Mouse (Mus musculus) midbrain, postnatal 0 days (tissue): ENCODE data around the gene Mdga1. TPM values are rescaled to one million over a fixed set of nuclear protein-coding genes. Genes with fewer than 3 reads are reported as not detected.

Experiments used
- ATAC-seq: fragments of 200-750 bp; cut with Nextera tagmentation; 2 replicates; pipeline ENCODE4 v1.8.0; 2017; ENCODE audit warnings: moderate number of reproducible peaks, mild to moderate bottlenecking, moderate TSS enrichment, moderate library complexity; ENCODE audit not compliant: low FRiP score
- DNase-seq: peaks from one replicate; pipeline ENCODE4 v3.0.0-alpha.2; 2015; ENCODE audit warnings: low spot score
- H3K27ac ChIP-seq: fragments of 300-500 bp; sonication (generic); 2 replicates; pipeline ENCODE4 v1.5.1; 2014; ENCODE audit warnings: low read depth, mild to moderate bottlenecking, low read length, mixed read lengths
- H3K27me3 ChIP-seq: fragments of 300-500 bp; sonication (generic); 2 replicates; pipeline ENCODE4 v1.6.1; 2014; ENCODE audit warnings: low read length, control low read depth, mixed read lengths; ENCODE audit not compliant: insufficient read depth
- H3K36me3 ChIP-seq: fragments of 300-500 bp; sonication (generic); 2 replicates; pipeline ENCODE4 v1.6.1; 2014; ENCODE audit warnings: low read length, control low read depth, mixed read lengths; ENCODE audit not compliant: insufficient read depth
- H3K4me1 ChIP-seq: fragments of 300-500 bp; sonication (generic); 2 replicates; pipeline ENCODE4 v1.6.1; 2014; ENCODE audit warnings: mild to moderate bottlenecking, control low read depth, antibody characterized with exemption, low read length, mixed read lengths; ENCODE audit not compliant: insufficient read depth
- H3K4me2 ChIP-seq: fragments of 300-500 bp; sonication (generic); 2 replicates; pipeline ENCODE4 v1.6.1; 2014; ENCODE audit warnings: low read depth, mild to moderate bottlenecking, low read length, mixed read lengths; ENCODE audit not compliant: poor library complexity, severe bottlenecking
- H3K4me3 ChIP-seq: fragments of 300-500 bp; sonication (generic); 2 replicates; pipeline ENCODE4 v1.5.1; 2014; ENCODE audit warnings: low read depth, mild to moderate bottlenecking, low read length, moderate library complexity
- H3K9ac ChIP-seq: fragments of 300-500 bp; sonication (generic); replicated peaks from 2 replicates; pipeline ENCODE4 v1.6.1; 2014; ENCODE audit warnings: mild to moderate bottlenecking, low read length, moderate library complexity, mixed read lengths; ENCODE audit not compliant: poor library complexity, severe bottlenecking
- H3K9me3 ChIP-seq: fragments of 300-500 bp; sonication (generic); 2 replicates; pipeline ENCODE4 v1.6.1; 2016; ENCODE audit warnings: low read length, control low read depth
- CTCF ChIP-seq: IDR thresholded peaks from 2 replicates; pipeline ENCODE4 v1.5.1; 2016; ENCODE audit warnings: antibody characterized with exemption, mild to moderate bottlenecking
- WGBS: fragments of 180-500 bp; shearing (Covaris S2); extraction: QIAGEN DNeasy Blood & Tissue Kit; methylation state at CpG from one replicate; pipeline ENCODE4 v1.1.7; 2014; 5-methylcytosine and 5-hydroxymethylcytosine counted together
- polyA plus RNA-seq: library from polyadenylated mRNA; unstranded; fragments of >200 nt; fragmentation: Nextera tagmentation; extraction: Ambion mirVana; gene quantifications from 2 replicates; pipeline ENCODE4 v1.2.1, GENCODE M21; 2015
- total RNA-seq: library from RNA; depleted of rRNA; stranded (reverse); fragments of >200 nt; gene quantifications from 2 replicates; pipeline ENCODE4 v1.2.3, GENCODE M21; 2014

The Mdga1 gene
- total and polyA plus RNA-seq, 2 experiments from 2014 or later: 16.9 to 64.7 TPM

- H3K4me3 ChIP-seq: no peak overlapping the region
- H3K36me3 ChIP-seq: no peaks in the 10 kb centered on the region
- no peak overlapping the region for H3K27ac ChIP-seq
- DNase-seq (peak; percentile 57), ATAC-seq (no peak)
- 32% methylated on average over 17 of the region's 17 CpGs for WGBS
- no peak overlapping the region for H3K9ac ChIP-seq
- peaks cover 3% of the 10 kb centered on the region; the same call in 1 of the 2 replicates for H3K4me1 ChIP-seq
- no peaks in the 10 kb centered on the region for H3K27me3 ChIP-seq
- peak; percentile 84 for TF ChIP-seq CTCF
- H3K4me2 ChIP-seq: no peak overlapping the region
- no peaks in the 10 kb centered on the region for H3K9me3 ChIP-seq
Measured at GRCm38 (mm10) chr17:29848793-29849435, 121.0 kb downstream of the Mdga1 start.

- no peaks in the 10 kb centered on the region for H3K36me3 ChIP-seq
- 55% methylated on average over 8 of the region's 8 CpGs for WGBS
- H3K27ac ChIP-seq: no peak overlapping the region
- TF ChIP-seq CTCF: no peak
- H3K4me3 ChIP-seq: no peak overlapping the region
- DNase-seq (no peak), ATAC-seq (no peak)
- H3K4me1 ChIP-seq: peaks cover under 1% of the 10 kb centered on the region; the same call in 1 of the 2 replicates
- H3K4me2 ChIP-seq: no peak overlapping the region
- H3K27me3 ChIP-seq: no peaks in the 10 kb centered on the region
- no peaks in the 10 kb centered on the region for H3K9me3 ChIP-seq
- no peak overlapping the region for H3K9ac ChIP-seq
Measured at GRCm38 (mm10) chr17:29847291-29847690, 122.6 kb downstream of the Mdga1 start.

- 85% methylated on average over 15 of the region's 15 CpGs for WGBS
- Histone ChIP-seq H3K27ac (no peak overlapping the region), H3K4me1 (peaks cover 4% of the 10 kb centered on the region; the same call in 1 of the 2 replicates), H3K9me3 (no peaks in the 10 kb centered on the region), H3K9ac (no peak overlapping the region), H3K27me3 (no peaks in the 10 kb centered on the region), H3K4me2 (no peak overlapping the region), H3K36me3 (no peaks in the 10 kb centered on the region), H3K4me3 (no peak overlapping the region)
- DNase-seq: no peak
- ATAC-seq: no peak
- no peak for TF ChIP-seq CTCF
Measured at GRCm38 (mm10) chr17:29846284-29846683, 123.6 kb downstream of the Mdga1 start.

- H3K27me3 ChIP-seq: no peaks in the 10 kb centered on the region
- TF ChIP-seq CTCF: no peak
- peaks cover 4% of the 10 kb centered on the region; the same call in 1 of the 2 replicates for H3K4me1 ChIP-seq
- no peak overlapping the region for H3K4me2 ChIP-seq
- H3K4me3 ChIP-seq: no peak overlapping the region
- DNase-seq: no peak
- 95% methylated on average over 6 of the region's 6 CpGs for WGBS
- H3K9me3 ChIP-seq: no peaks in the 10 kb centered on the region
- no peaks in the 10 kb centered on the region for H3K36me3 ChIP-seq
- ATAC-seq: no peak
- no peak overlapping the region for H3K9ac ChIP-seq
- H3K27ac ChIP-seq: no peak overlapping the region
Measured at GRCm38 (mm10) chr17:29844949-29845348, 124.9 kb downstream of the Mdga1 start.

GRCm38 (mm10) chr17:29843419-29844162 is 126.3 kb downstream of the Mdga1 start:
- ATAC-seq (no peak), DNase-seq (peak; percentile 50)
- Histone ChIP-seq H3K4me1 (peaks cover 4% of the 10 kb centered on the region; the same call in 1 of the 2 replicates), H3K9ac (no peak overlapping the region), H3K27me3 (no peaks in the 10 kb centered on the region), H3K36me3 (no peaks in the 10 kb centered on the region), H3K4me2 (no peak overlapping the region), H3K9me3 (no peaks in the 10 kb centered on the region), H3K27ac (no peak overlapping the region), H3K4me3 (no peak overlapping the region)
- no peak for TF ChIP-seq CTCF
- WGBS: 91% methylated on average over 7 of the region's 7 CpGs
